Mouse (Mus musculus) left cerebral cortex, postnatal 25 days (tissue): ENCODE results near the gene Zkscan16. TPM values are rescaled to one million over a fixed set of nuclear protein-coding genes. Genes with fewer than 3 reads are reported as not detected.

Source experiments
- DNase-seq, 2 experiments: peaks; one replicate each; pipeline ENCODE4 v3.0.0; 2022; ENCODE audit warnings: low spot score in 2 of 2, mixed read lengths in 1 of 2
- intact Hi-C: fragments of 180-260 bp; cut with DNase I; formaldehyde crosslinking; loops from one replicate; pipeline ENCODE4 v1.15.1; 2025
- total RNA-seq, 2 experiments: library from RNA; stranded (reverse); gene quantifications; 2 replicates each; pipeline ENCODE4 v1.2.3; 2021

Zkscan16 gene
- total RNA-seq = 10 to 100 TPM; 40.1 to 42.0 TPM

DNA sequence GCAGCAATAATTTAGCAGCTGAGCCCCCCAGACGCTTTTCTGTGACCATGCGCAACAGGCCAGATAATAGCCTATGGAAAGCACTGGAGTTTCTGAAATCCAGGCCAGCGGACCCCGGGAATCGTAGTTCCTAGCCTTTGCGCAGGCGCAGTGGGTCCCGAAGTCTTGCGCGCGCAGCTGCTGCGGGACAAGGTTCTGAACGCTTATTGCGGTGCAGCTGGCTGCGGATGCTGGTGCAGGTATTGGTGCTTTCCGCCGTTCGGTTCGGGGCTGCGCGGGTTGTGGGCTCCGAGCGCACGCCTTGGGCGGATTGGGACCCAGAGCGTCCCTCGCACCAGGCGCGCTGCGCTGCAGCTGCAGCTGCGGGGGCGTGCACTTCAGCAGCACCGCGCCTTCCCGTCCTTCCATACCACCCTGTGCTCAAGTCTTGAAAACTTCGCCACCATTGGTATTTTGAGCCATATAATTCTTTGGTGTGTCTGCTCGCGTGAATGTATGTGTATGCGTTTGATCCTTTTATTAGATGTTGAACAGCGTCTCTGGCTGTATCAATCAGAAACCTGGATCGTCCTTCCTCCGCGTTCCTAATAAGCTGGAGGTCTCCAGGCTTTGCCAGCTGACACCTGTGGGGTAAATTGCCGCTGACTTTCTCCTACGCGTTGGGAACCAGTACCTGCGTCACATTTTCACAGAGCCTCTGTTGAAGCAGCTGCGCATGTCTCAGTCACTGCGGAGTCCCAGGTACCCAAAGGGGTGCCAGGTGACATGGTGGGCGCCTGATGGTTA, at the start of gene Zkscan16:
Gene Zkscan16, plus strand, starts transcription at position 209 of the 786 bp plus-strand sequence.
- intact Hi-C loops = loop anchor here (1.0 kb wide), 1 partner anchor 32 kb away; no protein-coding TSS in a partner anchor

GRCm38 (mm10) chr4:58894399-58894798, 49.0 kb upstream of the Zkscan16 start:
- DNase-seq = no peak
- intact Hi-C loops = no loop called here

More for the DNA sequence above, at the start of gene Zkscan16:
- peak; percentile 93 to 95 for DNase-seq

GRCm38 (mm10) chr4:58897436-58897835, 46.0 kb upstream of the Zkscan16 start:
- intact Hi-C loops = no loop called here
- no peak for DNase-seq

DNA sequence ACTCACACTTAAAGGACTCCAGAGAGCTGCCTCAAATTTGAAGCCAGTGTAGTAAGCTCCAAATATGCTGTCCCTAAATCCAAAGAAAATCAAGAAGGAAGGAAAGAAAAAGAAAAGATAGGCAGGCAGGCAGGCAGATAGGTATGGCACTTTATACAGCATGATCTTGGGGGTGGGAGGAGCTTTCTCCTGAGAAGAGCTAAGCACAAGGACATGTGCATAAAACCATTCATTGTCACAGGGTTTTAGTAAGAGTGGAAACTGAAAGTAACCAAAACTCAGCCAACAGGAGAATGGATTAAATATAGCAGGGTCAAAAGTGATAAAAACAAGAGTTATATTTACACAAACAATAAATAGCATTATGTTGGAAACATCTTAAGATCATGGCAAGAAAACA, 45.1 kb upstream of the Zkscan16 start:
- DNase-seq = no peak
- intact Hi-C loops = no loop called here

- DNase-seq = no peak
Observed at GRCm38 (mm10) chr4:58907453-58907852, 36.0 kb upstream of the Zkscan16 start.

DNA sequence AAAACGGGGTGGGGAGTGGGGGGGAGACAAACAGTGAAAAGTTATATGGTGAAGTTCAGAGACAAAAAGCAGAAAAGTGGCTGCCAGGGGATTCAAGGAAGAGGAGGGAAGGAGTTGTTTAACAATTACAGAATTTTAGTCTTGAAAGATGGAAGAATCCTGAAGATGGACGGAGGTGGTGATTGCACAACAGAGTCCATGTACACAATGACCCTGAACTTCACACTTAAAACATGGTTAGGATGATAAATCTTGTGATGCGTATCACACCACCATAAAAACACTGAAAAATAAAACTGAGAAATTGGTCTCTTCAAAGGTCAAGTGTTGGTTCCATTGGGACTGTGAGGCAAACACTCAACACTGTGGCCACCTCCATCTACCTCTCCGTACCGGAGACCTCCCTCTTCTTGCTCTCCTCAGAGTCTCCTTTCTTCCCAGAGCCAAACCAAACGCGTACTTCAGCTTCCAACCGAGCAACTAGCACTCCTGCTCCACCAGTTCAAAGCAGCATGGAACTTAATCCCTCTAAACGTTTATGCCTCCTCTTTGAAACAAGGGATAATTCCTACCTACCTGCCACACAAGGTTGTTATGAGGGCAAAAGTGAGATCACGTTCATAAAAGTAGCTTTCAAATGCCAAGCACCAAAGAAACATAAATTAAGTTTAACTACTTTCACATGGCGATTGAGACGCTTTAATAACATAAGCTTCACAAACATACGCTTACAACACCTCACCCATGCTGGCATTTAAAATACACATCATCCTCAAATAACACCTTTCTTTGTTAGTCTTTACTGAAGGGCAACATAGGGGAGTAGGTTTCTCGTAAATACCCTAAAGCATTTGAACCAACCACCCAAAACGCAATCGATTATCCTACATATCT, 33.0 kb upstream of the Zkscan16 start:
- no peak for DNase-seq
- intact Hi-C loops = loop anchor here (1.0 kb wide), 1 partner anchor 34 kb away; no protein-coding TSS in a partner anchor

More at GRCm38 (mm10) chr4:58907453-58907852, 36.0 kb upstream of the Zkscan16 start:
- intact Hi-C loops = no loop called here

DNA sequence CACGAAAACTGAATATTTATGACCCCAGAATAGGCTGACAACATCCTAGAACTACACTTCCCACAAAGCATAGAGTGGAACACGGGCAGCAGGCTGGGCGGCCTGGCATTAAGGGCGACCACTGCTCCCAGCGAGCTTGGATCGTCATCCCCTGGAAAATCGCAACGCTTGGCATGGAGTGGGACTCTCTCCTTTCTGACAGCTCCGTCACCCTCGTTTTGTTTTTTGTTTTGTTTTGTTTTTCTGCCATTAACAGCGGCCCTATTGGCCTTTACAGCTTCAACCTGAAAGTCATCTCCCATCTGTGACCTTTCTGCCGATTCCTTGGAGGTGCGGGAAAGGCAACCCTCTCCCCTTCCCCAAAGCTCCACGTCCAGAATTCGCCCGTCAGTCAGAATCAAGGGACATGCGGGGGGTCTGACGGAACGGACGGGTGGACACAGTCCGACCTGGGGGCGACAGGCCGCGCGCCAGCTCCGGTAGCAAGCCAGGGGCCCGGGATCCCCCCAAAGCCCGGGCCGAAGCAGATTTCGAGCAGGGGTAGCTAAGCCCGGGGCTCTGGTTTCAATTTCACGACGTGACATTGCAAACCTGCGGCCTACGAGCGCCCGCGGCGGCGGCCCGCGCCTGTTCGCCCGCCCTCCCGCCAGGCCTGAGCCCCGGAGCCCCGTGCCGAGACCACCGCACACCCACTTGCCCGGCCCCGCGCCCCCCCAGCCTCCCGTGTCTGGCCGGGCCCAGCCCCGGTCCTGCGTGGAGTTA, 32.2 kb upstream of the Zkscan16 start:
- DNase-seq = peak; percentile 57 to 66
- intact Hi-C loops = loop anchor here (1.0 kb wide), 1 partner anchor 33 kb away; no protein-coding TSS in a partner anchor

DNA sequence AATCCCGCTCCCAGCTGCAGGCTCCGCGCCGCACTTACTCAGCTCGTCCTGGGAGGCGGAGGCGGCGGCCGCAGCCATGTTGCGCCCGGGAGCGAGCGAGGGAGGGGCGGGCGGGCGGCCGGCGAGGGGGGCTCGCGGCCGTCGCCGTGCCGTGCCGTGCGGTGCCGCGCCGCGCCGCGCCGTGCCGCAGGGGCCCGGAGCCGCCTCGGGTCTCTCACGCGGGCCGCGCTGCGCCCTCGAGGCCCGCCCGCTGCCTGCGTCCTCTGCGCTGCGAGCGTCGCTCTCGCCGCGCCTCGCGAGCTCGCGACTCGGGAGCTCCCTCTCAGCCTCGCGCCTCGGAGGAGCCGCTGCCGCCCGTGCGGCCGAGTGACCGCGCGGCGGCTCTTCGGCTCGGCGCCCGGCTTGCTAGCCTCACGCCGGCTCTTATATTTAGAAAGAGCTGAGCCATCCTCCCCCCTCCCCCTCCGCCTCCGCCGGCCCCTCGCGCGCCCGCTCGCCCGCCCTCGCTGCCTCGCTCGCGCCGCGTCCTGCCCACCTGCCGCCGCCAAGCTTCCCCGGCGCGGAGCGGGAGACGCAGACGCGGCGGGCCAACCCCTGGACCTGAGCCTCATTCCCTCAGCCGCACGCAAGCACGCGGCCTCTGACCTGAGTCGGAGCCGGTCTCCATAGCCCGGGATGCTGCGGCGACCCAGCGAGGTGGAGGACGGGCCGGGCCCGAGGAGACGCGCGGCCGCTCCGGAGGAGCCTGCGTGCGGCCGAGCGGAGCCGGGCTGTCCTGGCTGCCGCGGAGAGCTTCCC, 31.4 kb upstream of the Zkscan16 start:
- peak; percentile 51 to 71 for DNase-seq
- intact Hi-C loops = loop anchor here (1.0 kb wide), 1 partner anchor 32 kb away; no protein-coding TSS in a partner anchor

DNA sequence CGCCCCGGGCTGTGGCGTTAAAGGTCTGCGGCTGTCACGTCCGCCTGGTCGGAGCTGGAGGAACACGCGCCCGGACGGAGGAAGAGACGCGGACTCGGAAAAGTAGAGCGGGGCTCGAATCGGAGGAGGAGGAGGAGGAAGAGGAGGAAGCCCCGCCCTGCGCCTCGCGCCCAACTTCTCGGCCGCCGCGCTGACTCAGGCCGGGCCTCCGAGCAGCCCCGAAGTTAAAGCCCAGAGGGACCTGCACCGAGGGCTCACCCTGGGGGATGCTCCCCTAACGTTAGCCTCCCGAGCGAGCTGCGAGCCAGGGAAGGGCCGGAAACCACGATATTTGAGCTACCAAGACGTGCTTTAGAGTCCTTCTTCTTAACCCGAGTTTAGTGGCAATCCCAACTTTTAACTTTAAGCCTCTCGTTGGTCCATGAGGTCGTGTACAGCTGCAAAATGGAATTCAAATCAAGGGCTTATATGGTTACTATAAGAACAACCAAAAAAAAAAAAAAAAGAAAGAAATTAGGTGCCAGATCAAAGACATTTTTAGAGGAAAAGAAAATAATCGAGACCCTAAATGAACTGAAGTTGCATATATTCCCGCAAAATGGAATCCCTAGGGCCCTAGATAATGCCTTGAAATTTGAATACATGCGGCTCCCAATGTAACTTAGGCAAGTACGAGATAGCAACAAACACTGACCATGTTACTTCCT, 30.6 kb upstream of the Zkscan16 start, which contains the start of gene Ecpas:
Gene Ecpas, minus strand, starts transcription at position 121 of the 707 bp plus-strand sequence.
- intact Hi-C loops = no loop called here
- DNase-seq = peak in 1 of 2 experiments; percentile 76

GRCm38 (mm10) chr4:58913336-58914026, 29.9 kb upstream of the Zkscan16 start:
- intact Hi-C loops = no loop called here
- no peak for DNase-seq

- DNase-seq = no peak
- intact Hi-C loops = no loop called here
Observed at GRCm38 (mm10) chr4:58915081-58915826, 28.2 kb upstream of the Zkscan16 start.

DNA sequence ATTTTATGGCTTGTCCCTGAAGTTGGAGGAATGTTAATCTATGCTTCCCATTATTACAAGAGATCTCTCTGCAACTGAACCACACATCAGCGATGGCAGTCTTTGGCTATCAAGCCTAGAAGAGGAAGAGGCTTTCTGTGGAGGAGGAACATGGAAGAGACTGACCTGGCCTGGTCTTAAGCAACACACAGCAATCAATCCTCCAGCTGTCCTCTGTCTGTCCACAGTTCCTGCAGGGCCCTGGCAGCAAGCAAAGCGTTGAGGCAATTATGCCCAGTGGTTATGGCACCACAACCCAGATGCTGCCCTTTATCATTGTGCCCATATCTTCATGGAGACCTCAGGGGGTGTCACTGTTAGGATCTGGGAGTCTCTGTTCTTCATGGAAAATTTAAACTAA, 19.5 kb upstream of the Zkscan16 start:
- intact Hi-C loops = no loop called here
- DNase-seq = no peak

DNA sequence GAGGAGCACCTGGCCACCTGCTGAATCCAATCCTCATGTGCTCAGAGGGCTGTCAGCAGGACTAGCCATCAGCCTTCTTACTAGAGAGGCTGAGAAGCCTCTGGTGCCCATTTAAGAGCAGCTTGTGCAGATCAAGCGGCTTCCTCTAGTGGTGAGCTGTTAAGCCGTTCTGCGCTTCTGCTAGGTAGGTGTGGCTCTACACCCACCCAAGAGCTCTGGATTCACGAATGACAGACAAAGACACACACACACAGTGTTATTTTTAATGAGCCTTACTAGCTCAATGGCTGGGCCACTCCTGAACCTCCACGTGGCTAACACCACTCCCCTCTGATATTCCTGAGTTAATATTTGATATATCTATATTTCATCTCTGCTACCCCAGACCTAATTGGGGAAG, 17.8 kb upstream of the Zkscan16 start:
- intact Hi-C loops = no loop called here
- no peak for DNase-seq

DNA sequence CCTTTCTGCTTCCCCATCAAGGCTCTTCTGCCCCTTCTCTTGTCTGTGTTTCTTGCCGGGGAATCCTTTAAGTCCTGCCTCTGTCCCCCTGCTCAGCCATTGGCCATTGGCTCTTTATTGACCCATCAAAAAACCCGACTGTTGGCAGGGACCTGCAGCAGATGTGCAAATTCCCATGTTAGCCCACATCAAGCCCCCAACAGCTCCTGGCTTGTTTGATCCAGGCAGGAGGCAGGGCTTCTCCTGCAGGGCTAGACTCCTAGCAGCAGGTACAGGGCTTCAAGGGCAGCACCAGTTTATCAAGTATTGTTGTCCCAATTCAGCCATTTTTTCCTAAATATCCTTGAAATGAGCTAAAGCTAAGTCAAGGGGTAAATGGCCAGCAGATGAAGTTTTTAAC, 17.3 kb upstream of the Zkscan16 start:
- intact Hi-C loops = no loop called here
- no peak for DNase-seq

GRCm38 (mm10) chr4:58927661-58928060, 15.8 kb upstream of the Zkscan16 start:
- intact Hi-C loops = no loop called here
- no peak for DNase-seq

GRCm38 (mm10) chr4:58932541-58932940, 10.9 kb upstream of the Zkscan16 start:
- intact Hi-C loops = no loop called here
- DNase-seq = no peak

GRCm38 (mm10) chr4:58934308-58934707, 9.1 kb upstream of the Zkscan16 start:
- no peak for DNase-seq
- intact Hi-C loops = no loop called here
